Mouse (Mus musculus) lung, postnatal 0 days (tissue): ENCODE measurements around the gene Adprhl1. TPM values are rescaled to one million over a fixed set of nuclear protein-coding genes. Genes with fewer than 3 reads are reported as not detected.

ENCODE experiments used
- ATAC-seq: fragments of 200-750 bp; cut with Nextera tagmentation; 2 replicates; pipeline ENCODE4 v1.8.0; 2017; ENCODE audit warnings: moderate library complexity
- DNase-seq: peaks from one replicate; pipeline ENCODE4 v3.0.0-alpha.2; 2016; ENCODE audit warnings: low spot score
- H3K27ac ChIP-seq: fragments of 300-500 bp; sonication (generic); 2 replicates; pipeline ENCODE4 v1.5.1; 2014; ENCODE audit warnings: antibody characterized with exemption, mild to moderate bottlenecking, low read length, mixed read lengths
- H3K27me3 ChIP-seq: fragments of 300-500 bp; sonication (generic); replicated peaks from 2 replicates; pipeline ENCODE4 v1.6.1; 2014; ENCODE audit warnings: low read length, mixed read lengths; ENCODE audit not compliant: insufficient read depth
- H3K36me3 ChIP-seq: fragments of 300-500 bp; sonication (generic); 2 replicates; pipeline ENCODE4 v1.6.1; 2014; ENCODE audit warnings: low read length, mixed read lengths; ENCODE audit not compliant: insufficient read depth
- H3K4me1 ChIP-seq: fragments of 300-500 bp; sonication (generic); 2 replicates; pipeline ENCODE4 v1.6.1; 2014; ENCODE audit warnings: antibody characterized with exemption, low read depth, low read length, mixed read lengths; ENCODE audit not compliant: insufficient read depth
- H3K4me2 ChIP-seq: fragments of 300-500 bp; sonication (generic); replicated peaks from 2 replicates; pipeline ENCODE4 v1.6.1; 2014; ENCODE audit warnings: low read depth, mild to moderate bottlenecking, low read length, moderate library complexity, mixed read lengths
- H3K4me3 ChIP-seq: fragments of 300-500 bp; sonication (generic); 2 replicates; pipeline ENCODE4 v1.5.1; 2014; ENCODE audit warnings: low read depth, low read length
- H3K9ac ChIP-seq: fragments of 300-500 bp; sonication (generic); replicated peaks from 2 replicates; pipeline ENCODE4 v1.6.1; 2014; ENCODE audit warnings: low read depth, mild to moderate bottlenecking
- H3K9me3 ChIP-seq: fragments of 300-500 bp; sonication (generic); 2 replicates; pipeline ENCODE4 v1.6.1; 2016; ENCODE audit warnings: low read length, mixed read lengths
- CTCF ChIP-seq: IDR thresholded peaks from 2 replicates; pipeline ENCODE4 v1.5.1; 2016; ENCODE audit warnings: antibody characterized with exemption, mild to moderate bottlenecking
- EP300 ChIP-seq: IDR thresholded peaks from 2 replicates; pipeline ENCODE4 v1.6.1; 2016; ENCODE audit warnings: antibody characterized with exemption, mild to moderate bottlenecking, control low read depth
- WGBS: fragments of 180-500 bp; shearing (Covaris S2); extraction: QIAGEN DNeasy Blood & Tissue Kit; methylation state at CpG from one replicate; pipeline ENCODE4 v1.1.7; 2014; 5-methylcytosine and 5-hydroxymethylcytosine counted together
- polyA plus RNA-seq: library from polyadenylated mRNA; unstranded; fragments of >200 nt; fragmentation: Nextera tagmentation; extraction: Ambion mirVana; gene quantifications from 2 replicates; pipeline ENCODE4 v1.2.1, GENCODE M21; 2015

Adprhl1 gene
- polyA plus RNA-seq, 1 experiment from 2014 or later = 1.0 TPM

DNA sequence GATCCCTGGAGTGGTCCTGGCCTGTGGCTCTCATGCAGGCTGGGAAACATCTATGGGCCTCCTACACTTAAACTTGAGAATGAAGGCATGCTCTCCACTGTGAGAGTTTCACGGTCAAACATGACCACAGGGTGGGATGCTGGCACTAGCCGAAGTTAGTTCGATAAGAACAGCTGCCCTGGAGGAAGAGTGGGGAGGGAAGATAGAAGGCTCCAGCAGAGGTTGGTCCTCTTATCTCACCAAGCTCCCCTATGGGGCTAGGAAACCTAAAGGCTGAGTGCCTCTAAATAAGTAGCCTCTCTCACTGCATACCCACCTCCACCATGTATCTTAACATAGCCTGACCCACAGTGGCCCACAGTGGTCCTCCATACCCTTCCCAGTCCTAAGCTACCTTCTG is 51.2 kb downstream of the Adprhl1 start:
- no peak overlapping the region for H3K4me3 ChIP-seq
- 84% methylated on average over 3 of the region's 3 CpGs for WGBS
- H3K9ac ChIP-seq = no peak overlapping the region
- no peak for ATAC-seq
- H3K27ac ChIP-seq = no peak overlapping the region
- H3K9me3 ChIP-seq = no peaks in the 10 kb centered on the region
- H3K4me1 ChIP-seq = peaks cover 12% of the 10 kb centered on the region; the same call in 1 of the 2 replicates
- H3K4me2 ChIP-seq = no peak overlapping the region
- H3K27me3 ChIP-seq = peaks cover 16% of the 10 kb centered on the region
- H3K36me3 ChIP-seq = no peaks in the 10 kb centered on the region
- DNase-seq = no peak
- TF ChIP-seq EP300 = no peak
- no peak for TF ChIP-seq CTCF

DNA sequence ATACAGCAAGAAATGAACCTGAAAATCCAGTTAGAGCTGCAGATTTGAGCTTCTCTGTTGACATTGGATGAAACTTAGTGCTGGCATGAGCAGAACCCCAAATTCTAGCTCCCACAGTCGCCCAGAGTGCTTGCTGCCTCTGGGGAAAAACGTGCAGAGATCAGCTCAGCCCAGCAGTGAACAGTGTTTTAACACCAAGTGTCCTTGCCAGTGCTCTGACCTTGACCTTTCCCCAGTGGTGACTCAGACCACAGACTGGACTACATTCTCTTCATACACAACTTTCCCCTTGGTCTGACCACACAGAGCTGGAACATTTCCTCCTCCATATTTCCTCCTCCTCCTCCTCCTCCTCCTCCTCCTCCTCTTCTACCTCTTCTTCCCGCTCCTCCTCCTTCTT is 51.9 kb downstream of the Adprhl1 start:
- Histone ChIP-seq H3K27ac (no peak overlapping the region), H3K4me3 (no peak overlapping the region), H3K9me3 (no peaks in the 10 kb centered on the region)

GRCm38 (mm10) chr8:13201013-13201334 is 53.0 kb downstream of the Adprhl1 start:
- Histone ChIP-seq H3K9ac (no peak overlapping the region), H3K4me1 (peaks cover 12% of the 10 kb centered on the region; the same call in 1 of the 2 replicates), H3K36me3 (no peaks in the 10 kb centered on the region), H3K4me3 (peak overlapping the region; percentile 59), H3K9me3 (no peaks in the 10 kb centered on the region), H3K27me3 (peaks cover 16% of the 10 kb centered on the region), H3K27ac (no peak overlapping the region), H3K4me2 (peak overlapping the region; percentile 95)
- DNase-seq (no peak), ATAC-seq (no peak)
- WGBS = 3% methylated on average over 18 of the region's 18 CpGs
- TF ChIP-seq EP300 (no peak), CTCF (no peak)

More for the DNA sequence above, 51.9 kb downstream of the Adprhl1 start:
- H3K36me3 ChIP-seq = no peaks in the 10 kb centered on the region
- DNase-seq = no peak
- no peak overlapping the region for H3K9ac ChIP-seq
- TF ChIP-seq EP300 = no peak
- TF ChIP-seq CTCF = no peak
- WGBS = 53% methylated on average over 3 of the region's 3 CpGs
- ATAC-seq = no peak
- peaks cover 12% of the 10 kb centered on the region; the same call in 1 of the 2 replicates for H3K4me1 ChIP-seq
- no peak overlapping the region for H3K4me2 ChIP-seq
- H3K27me3 ChIP-seq = peaks cover 16% of the 10 kb centered on the region

GRCm38 (mm10) chr8:13200301-13201012 is 53.5 kb downstream of the Adprhl1 start, which contains the start of gene Grtp1:
Gene Grtp1, minus strand, starts transcription at chr8:13200620.
- H3K4me1 ChIP-seq = peaks cover 12% of the 10 kb centered on the region; the same call in 1 of the 2 replicates
- DNase-seq (no peak), ATAC-seq (peak; percentile 60)
- 2% methylated on average over 37 of the region's 58 CpGs for WGBS
- H3K27ac ChIP-seq = no peak within 1 kb of the TSS
- H3K4me2 ChIP-seq = peak within 1 kb of the TSS; percentile 95
- H3K9ac ChIP-seq = peak within 1 kb of the TSS; percentile 43; the same call in 1 of the 2 replicates
- H3K27me3 ChIP-seq = peaks cover 16% of the 10 kb centered on the region
- H3K9me3 ChIP-seq = no peaks in the 10 kb centered on the region
- TF ChIP-seq CTCF (no peak), EP300 (no peak)
- H3K4me3 ChIP-seq = peak within 1 kb of the TSS; percentile 59
- H3K36me3 ChIP-seq = no peaks in the 10 kb centered on the region

DNA sequence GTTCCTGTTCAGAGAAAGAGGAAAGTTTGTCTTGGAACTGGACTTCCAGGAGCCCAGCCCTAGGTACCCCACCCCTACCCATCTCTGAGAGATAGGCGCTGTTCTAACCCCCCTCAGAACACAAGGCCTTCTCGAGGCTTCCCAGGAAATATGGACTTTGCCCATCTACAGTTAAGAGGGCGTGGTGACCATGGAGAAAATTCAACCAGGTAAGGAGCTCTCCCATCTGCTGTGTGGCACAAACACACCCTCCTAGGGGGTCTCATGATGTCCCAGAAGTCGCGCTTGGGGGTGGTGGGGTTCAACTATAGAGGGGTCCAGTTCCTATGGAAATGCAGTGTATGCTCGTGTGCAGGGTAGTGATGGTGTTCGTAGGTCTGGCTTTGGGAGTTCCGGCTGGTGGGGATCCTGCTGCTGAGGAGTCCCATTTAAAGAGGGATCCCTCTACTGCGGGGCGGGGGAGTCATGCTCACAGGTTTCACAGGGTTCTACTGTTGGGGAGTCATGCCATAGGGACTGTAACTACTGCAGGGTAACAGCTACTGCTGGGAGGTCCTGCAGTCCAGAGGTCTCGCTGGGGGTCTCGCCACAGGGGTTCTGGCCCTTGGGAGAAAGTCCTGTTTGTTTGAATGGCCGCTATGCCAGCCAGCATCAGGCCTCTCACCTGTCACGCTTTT is 54.4 kb downstream of the Adprhl1 start:
- Histone ChIP-seq H3K9ac (0 out of 2 replicates have a peak overlapping the region, but pooled peaks have one; percentile 43), H3K4me3 (peak overlapping the region; percentile 59), H3K4me2 (peak overlapping the region; percentile 95), H3K4me1 (peaks cover 7% of the 10 kb centered on the region; the same call in 1 of the 2 replicates), H3K36me3 (no peaks in the 10 kb centered on the region), H3K9me3 (no peaks in the 10 kb centered on the region), H3K27ac (no peak overlapping the region), H3K27me3 (peaks cover 16% of the 10 kb centered on the region)
- DNase-seq (no peak), ATAC-seq (no peak)
- TF ChIP-seq CTCF = no peak
- TF ChIP-seq EP300 = no peak
- 31% methylated on average over 14 of the region's 14 CpGs for WGBS

DNA sequence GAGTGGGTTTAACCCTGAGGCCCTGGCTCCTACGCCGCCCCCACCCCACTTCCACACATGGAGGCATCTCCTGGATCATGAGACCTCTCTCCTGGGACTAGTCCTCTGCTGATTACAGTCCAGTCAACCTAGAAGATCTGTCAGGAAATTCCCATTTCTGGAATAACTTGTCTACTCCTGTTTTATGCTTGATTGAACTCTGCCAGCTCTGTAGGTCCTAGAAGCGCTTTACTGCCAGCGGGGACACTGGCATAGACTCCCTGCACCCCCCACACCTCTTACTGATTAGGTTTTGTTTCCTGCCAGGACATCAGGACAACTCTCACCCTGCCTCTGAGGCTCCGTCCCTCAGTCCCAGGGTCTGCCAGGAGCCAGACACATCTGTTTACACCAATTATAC is 56.5 kb downstream of the Adprhl1 start:
- no peak for TF ChIP-seq EP300
- TF ChIP-seq CTCF = no peak
- H3K9me3 ChIP-seq = no peaks in the 10 kb centered on the region
- H3K4me1 ChIP-seq = peaks cover 5% of the 10 kb centered on the region; the same call in 1 of the 2 replicates
- H3K36me3 ChIP-seq = no peaks in the 10 kb centered on the region
- H3K27me3 ChIP-seq = peaks cover 12% of the 10 kb centered on the region
- ATAC-seq (no peak), DNase-seq (no peak)
- no peak overlapping the region for H3K27ac ChIP-seq
- no peak overlapping the region for H3K9ac ChIP-seq
- 83% methylated on average over 5 of the region's 5 CpGs for WGBS
- H3K4me2 ChIP-seq = no peak overlapping the region
- no peak overlapping the region for H3K4me3 ChIP-seq
